Mouse (Mus musculus) heart, embryonic 12.5 days (tissue): ENCODE results near the gene Il11ra1. TPM values are rescaled to one million over a fixed set of nuclear protein-coding genes. Genes with fewer than 3 reads are reported as not detected.

ENCODE experiments used
- polyA plus RNA-seq: library from polyadenylated mRNA; unstranded; fragments of >200 nt; fragmentation: Nextera tagmentation; extraction: Ambion mirVana; gene quantifications from 2 replicates; pipeline ENCODE4 v1.2.1, GENCODE M21; 2016

Gene Il11ra1
- polyA plus RNA-seq, 1 experiment from 2014 or later = 148 TPM

Other genes with a start within 250 kb of the Il11ra1 start
- 6.1 and 6.8 TPM in 2 replicates for gene Kif24, start 235.1 kb upstream of the Il11ra1 start, polyA plus RNA-seq
- gene Nudt2, start 234.8 kb upstream of the Il11ra1 start, polyA plus RNA-seq = 39.9 and 40.5 TPM in 2 replicates
- 2.6 and 2.9 TPM in 2 replicates for gene AI464131, start 196.9 kb upstream of the Il11ra1 start, polyA plus RNA-seq
- gene 1110017D15Rik, start 182.7 kb upstream of the Il11ra1 start, polyA plus RNA-seq = not detected in 2 replicates
- 2.2 and 2.6 TPM in 2 replicates for gene Fam219a, start 130.5 kb upstream of the Il11ra1 start, polyA plus RNA-seq
- gene Dnaic1, start 130.2 kb upstream of the Il11ra1 start, polyA plus RNA-seq = 1.4 and 2.1 TPM in 2 replicates
- 4.4 and 4.9 TPM in 2 replicates for gene Enho, start 59.7 kb upstream of the Il11ra1 start, polyA plus RNA-seq
- 3.7 TPM in 2 replicates for gene Cntfr, start 2.9 kb upstream of the Il11ra1 start, polyA plus RNA-seq
- gene Rpp25l, start 13.5 kb downstream of the Il11ra1 start, polyA plus RNA-seq = 39.7 and 40.9 TPM in 2 replicates
- gene Dctn3, start 23.2 kb downstream of the Il11ra1 start, polyA plus RNA-seq = 113 and 118 TPM in 2 replicates
- gene Arid3c, start 31.2 kb downstream of the Il11ra1 start, polyA plus RNA-seq = not detected in 2 replicates
- 54.6 and 57.0 TPM in 2 replicates for gene Galt, start 55.2 kb downstream of the Il11ra1 start, polyA plus RNA-seq
- 61.2 and 62.1 TPM in 2 replicates for gene Sigmar1, start 56.2 kb downstream of the Il11ra1 start, polyA plus RNA-seq
- gene Ccl27a, start 74.3 kb downstream of the Il11ra1 start, polyA plus RNA-seq = 45.8 and 47.5 TPM in 2 replicates
- not detected in 2 replicates for gene Gm21541, start 203.6 kb downstream of the Il11ra1 start, polyA plus RNA-seq
- gene Gm20878, start 241.6 kb downstream of the Il11ra1 start, polyA plus RNA-seq = 1.8 and 2.2 TPM in 2 replicates